Mouse (Mus musculus): ENCODE measurements at regions not wholly inside any gene's neighbourhood (a gene's known extent, or its start where the extent isn't known, plus 50 kb on each side); places are given as distances from the start of the nearest gene placed in this dataset.

DNA sequence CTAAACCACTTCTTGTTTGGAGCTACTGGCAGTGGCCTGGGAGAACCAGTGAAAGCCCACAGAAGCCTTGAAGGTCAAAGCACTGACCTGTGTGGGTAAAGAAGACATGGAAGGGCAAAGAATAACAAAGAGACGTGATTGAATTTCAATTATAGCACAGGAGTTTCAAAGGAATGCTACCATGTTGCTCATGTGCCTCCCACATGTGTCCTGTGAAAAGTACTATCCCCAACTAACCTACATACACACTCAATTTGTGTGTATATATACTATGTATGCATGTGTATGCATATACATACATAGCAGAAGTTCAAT lies 110.0 kb downstream of the Ccdc71l start:
- DNase-seq (ENCODE audit: low spot score in 2 of 2): no peak

DNA sequence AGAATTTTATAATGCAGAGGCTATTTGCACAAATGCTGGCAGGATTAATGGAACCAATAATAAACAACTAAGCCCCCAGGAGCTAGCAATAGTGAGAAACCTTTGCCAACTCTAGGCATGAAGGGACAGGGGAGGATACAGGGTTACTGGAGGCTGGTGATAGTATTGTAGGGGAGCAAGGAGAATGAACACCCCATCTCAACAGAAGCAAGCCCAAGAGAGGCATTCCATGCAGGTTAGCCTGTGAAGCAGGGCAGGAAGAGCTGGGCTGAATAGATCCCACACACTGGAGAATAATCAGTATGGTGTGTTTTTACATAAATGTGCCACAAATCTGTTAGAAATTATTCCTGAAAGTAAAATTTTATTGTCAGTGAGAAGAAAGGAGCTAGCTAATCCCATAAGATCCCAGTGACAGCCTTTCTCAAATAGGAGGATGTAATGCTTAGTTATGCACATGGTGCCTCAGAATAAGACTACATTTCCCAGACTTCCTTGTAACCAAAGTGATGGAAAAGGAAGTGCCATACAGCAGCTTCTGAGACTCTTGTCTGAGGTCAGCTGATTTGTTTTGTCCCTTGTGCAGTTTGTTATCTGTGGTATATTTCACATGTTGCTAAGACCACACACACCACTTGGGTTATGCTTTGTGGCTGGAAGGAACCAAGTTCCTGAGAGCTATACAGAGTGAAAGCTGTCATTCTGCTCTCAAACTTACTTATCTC lies 111.1 kb downstream of the Ccdc71l start:
- no peak for DNase-seq (ENCODE audit: low spot score in 2 of 2)

DNA sequence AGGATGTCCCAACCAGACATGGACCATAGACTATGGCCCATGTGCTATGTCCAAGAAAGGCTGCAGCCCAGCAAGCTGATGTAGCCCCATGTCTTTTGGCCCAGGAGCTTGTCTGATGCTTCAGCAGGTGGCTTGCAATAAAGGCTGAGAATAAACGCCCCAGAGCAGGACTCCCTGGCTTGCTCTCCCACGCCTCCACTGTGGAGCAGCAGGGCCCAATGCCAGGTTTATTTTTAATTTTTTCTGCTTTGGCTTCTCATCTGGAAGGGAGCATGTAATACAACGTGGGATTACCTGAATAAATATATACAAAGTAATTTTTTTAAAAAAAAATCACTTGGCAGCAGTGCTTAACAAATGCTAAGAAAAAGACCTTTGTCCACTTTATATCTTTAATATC lies 125.7 kb downstream of the Ccdc71l start:
- DNase-seq (ENCODE audit: low spot score in 2 of 2): peak in 1 of 2 experiments; percentile 19

DNA sequence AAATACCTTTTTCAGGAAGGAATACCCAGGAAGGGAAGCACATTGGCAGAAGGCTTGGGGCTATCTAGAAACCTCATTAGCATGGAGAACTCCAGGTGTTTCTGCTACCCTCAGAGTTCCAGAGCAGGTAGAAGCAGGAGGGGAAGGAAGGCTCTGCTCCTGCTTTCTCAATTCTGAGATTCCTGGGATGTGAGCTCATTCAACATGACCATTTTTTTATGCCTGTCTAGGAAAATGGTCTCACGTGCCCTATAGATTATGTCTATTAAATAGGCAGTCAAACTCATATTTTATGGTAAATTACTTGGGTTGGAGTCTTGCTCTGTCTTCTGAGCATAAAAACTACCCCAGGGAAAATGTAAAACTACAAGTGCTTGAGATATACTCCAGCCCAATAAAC lies 130.2 kb downstream of the Ccdc71l start:
- no peak for DNase-seq (ENCODE audit: low spot score in 2 of 2)

DNA sequence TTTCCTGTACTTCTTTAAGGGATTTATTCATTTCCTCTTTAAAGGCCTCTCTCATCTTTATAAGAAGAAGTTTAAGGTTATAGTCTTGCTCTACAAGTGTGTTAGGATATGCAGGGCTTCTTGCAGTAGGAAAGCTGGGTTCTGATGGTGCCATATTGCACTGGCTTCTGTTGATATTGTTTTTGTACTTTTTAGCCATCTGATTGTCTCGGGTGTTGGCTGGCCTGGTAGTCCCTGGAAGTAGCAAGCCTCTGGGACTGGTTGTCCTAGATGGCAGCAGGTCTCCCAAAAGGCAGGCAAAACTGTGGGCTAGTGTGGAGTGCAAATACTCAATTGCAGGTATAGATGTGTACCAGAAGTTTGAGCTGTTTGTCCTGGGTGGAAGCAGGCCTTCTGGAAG lies 147.1 kb downstream of the Ccdc71l start:
- DNase-seq (ENCODE audit: low spot score in 2 of 2): no peak

DNA sequence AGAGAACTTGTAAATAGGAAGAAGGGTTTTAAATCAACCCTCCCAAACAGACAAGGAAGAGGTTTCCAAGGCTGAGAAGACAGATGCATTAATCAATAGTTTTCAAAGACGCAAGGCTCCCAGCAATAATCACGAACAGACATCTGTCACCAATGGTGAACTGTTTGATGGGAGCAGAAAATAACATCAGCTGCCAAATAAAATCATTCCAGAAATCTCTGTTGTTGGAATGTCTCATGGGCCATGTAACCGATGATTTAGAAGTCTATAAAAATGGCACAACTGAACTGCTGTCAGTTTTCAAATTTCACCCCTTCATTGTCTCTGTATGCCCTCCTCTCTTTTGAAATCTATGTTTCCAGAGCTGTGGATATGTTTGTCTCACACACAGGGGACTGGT lies 152.7 kb downstream of the Ccdc71l start:
- DNase-seq (ENCODE audit: low spot score in 2 of 2): no peak

DNA sequence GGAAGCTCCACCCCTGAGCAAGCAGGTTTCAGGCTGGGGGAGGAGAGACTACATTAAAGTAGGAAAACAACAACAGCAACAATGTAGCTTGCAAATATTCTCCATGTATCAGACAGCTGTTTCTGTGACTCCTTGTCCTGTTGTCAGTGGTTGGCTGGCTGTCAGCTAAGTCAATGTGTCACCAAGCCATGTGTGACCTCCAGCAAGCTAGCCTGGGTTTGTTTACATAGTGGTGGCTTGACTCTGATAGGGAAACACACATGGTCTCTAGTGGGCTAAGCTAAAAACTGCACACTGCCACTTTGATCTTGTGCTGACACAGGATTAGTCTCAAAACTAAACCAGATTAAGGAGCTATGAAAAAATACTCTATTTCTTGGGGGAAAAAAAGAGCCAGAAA lies 155.1 kb downstream of the Ccdc71l start:
- no peak for DNase-seq (ENCODE audit: low spot score in 2 of 2)

DNA sequence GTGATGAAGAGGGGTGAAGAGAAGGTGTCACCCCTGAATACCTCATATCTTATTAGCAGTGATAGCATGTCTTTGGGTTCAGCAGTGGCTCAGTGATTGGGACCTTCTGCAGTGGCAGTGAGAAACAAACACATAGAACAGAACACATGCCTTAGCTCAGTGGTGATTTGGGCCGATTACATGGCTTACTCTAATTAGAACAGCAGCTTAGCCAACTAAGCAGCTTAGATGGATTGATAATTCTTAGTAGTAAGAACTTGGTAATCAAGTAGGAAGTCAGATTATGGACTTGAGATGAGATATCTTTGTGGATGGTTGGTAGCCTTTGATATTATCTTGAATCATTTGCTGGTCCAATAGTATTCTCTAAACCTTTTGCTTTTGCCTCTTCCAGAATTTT lies 167.0 kb downstream of the Ccdc71l start:
- no peak for DNase-seq (ENCODE audit: low spot score in 2 of 2)

DNA sequence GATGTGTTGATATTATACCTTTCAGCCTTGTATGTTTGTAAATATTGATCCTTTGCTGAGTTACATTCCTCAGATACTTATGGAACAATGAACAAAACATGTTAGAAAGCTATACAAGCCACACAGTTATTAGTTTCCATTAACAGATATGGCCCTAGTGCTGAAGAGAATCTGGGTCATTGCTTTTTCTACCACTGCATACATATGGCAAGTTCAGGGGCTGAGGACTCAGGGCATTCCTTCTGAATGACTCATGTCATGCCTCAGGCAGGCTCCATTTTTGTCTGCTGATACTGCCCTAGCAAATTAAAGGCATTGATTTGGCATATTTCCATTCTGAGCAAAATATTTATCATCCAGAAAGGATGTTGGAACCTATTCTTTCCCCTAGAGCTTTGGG lies 167.9 kb downstream of the Ccdc71l start:
- DNase-seq (ENCODE audit: low spot score in 2 of 2): no peak

DNA sequence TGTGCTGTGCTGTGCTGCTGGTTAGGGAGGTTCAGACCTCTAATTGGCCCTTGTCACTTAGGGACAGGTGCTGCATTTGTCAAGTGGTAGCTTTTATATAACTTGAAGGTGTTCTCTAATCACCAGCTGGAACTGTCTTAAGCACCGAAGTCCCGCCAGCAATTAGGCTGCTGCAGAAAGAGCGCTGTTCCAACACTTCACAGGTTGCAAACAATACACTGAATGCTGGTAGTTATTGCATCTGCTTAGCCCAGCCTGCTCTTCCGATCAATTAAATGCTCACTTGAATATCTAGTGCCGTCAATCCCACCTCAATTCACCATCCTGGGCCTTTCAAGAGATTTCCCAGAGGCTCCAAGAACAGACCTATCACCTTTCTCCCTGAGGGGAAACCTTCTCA lies 175.3 kb downstream of the Ccdc71l start:
- DNase-seq (ENCODE audit: low spot score in 2 of 2): no peak

DNA sequence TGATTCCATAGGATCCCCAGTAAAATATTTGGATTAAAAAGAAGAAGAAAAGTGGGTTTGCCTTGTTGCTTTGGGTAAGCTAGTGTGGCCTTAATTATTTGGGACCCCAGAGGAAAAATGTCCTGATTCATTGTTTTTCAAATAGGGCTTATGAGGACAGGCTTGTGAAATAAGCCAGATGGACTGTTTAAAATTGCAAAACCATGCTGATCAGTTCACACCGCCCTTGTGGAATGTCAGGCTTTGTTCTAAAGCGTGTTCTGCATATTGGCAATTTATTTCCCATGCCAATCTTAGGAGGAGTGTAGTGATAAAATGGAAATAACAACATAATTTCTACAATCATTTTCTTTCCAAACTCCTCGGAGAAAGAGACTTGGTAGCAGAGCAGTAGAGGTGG lies 189.3 kb downstream of the Ccdc71l start:
- no peak for DNase-seq (ENCODE audit: low spot score in 2 of 2)

DNA sequence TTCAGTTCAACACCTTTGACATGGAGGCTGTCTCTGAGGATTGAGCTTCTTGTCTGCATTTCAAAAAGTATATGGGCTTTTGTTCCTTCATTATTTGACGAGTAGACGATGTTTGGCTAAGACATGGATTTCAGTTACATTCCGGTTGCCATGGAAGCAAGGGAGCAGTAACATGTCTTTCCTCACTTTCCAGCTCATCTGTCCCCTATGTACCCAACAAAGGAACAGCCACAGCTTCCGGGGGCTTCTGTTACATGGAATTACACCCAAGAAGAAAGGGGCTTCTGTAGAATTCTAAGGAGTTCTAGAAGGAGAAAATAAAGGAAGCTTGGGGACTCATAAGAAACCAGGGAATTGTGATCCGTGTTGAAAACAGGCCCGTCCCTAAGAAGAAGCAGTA lies 202.8 kb downstream of the Ccdc71l start:
- DNase-seq (ENCODE audit: low spot score in 2 of 2): no peak

DNA sequence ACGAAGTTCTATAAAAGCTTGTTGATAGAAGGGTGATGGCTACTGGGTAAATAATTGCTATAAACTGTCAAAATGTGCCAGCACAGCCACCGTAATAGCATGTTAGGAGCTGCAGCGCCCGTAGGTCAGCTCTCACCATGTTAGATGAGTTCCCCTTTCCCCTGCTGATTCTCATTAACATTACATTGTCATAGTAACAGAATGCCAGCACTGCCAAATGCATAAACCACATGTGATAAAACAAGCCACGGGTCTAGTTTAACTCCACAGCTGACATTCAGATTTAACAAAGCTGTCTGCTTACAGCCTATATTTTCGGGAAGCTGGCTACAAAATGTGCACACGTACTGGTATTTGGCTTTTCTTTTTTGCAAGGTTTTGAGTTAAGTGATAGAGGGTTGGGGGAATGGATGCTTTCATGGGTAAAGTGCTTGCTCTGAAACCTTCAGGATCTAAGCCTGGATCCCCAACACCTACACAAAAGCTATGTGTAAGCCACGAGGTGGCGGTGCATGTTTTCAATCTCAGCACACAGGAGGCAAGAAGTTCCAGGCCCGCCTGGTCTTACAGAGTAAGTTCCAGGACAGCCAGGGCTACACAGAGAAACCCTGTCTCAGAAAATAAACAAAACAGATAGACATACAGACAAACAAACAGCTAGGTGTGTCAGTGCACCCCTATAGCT lies 217.1 kb upstream of the Nampt start:
- peak in 1 of 2 experiments; percentile 2 for DNase-seq (ENCODE audit: low spot score in 2 of 2)

DNA sequence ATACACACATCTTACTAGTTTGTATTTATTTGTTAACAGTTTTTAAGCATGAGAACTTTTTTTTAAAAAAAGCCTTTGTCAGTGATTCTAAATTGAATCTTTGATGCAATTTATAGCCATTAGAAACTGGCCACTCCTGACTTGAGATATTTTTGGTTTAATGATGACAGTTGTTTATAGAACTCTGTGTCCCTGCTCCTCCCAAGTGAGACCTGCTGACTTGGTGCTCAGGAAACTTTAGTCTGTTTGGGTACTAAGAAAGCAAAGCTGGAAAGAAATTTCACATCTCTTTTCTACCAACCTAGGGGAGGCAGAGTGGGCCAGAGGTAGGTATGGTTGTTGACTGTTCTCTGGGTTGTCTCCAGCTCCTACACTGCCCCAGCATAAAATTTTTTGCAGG lies 214.0 kb upstream of the Nampt start:
- no peak for DNase-seq (ENCODE audit: low spot score in 2 of 2)

DNA sequence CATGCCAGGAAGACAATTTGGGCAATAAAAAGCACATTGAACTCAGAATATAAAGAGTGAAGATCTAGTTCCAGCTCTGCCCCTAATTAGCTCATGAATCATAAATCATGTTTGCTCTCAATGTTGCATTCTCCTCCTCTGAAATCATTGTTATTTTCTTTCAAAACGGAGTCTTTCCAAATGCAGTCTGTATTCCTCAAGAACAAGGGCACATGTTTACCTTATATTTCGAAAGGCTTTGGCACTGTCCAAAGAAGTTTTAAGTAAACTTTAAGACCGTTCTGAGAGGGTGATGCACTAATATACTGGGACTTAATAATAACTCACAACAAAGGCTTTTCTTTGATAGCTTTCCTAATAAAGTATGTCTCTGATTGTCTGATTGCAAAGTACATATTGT lies 204.3 kb upstream of the Nampt start:
- DNase-seq (ENCODE audit: low spot score in 2 of 2): no peak

DNA sequence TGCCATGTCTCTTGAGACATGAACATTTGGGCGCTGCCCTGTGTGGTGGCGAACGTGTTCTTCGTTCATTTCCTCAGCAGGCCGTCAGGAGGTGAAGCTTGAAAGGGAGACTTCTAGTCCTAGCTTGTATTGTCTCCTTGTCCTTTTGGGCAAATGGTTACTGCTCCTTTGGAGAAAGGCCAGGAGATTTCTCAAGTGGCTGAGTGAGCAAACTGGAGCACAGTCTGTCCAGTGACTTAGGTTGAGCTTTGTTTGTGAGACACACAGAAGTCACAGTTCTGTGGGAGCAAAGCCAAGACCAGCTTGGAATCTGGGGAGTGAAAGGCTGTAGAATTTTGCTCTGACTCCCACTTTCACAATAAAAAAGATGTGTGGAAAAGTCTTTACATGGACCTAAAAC lies 203.3 kb upstream of the Nampt start:
- DNase-seq (ENCODE audit: low spot score in 2 of 2): no peak

DNA sequence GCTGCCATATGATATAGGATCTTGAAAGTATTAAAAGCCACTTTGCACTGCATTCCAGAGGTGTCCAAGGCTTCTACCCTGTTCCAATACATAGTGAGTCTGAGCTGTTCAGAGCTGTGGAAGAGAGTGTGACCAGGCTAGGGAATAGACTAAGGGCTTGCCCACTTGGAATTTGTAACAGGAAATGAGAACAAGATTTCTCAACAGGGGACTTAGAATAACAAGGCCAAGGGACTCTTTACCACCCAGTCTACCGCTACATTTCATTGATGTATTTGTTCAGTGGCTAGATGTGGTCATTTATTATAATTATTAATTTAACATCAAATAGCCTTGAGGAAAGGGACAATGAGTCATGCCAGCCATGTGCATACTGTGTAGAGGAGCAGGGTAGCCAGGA lies 202.3 kb upstream of the Nampt start:
- DNase-seq (ENCODE audit: low spot score in 2 of 2): no peak

DNA sequence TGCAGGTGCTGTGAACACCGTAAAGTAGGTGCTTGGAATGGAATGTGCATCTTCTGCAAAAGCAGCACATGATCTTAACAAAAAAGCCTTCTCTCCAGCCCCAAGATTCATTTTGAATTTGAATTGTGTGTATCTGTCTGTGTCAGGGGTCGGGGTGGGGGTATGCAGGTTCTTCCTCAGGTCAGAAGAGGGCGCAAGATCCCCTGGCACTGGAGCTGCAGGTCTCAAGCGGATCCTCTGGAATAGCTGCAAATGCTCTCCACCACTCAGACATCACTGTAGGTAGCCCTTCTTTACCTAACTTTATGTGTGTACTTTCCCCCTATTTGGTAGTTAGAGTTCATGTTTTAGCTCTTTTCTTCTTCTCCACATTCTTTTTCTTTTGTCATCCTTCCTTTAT lies 199.5 kb upstream of the Nampt start:
- no peak for DNase-seq (ENCODE audit: low spot score in 2 of 2)

DNA sequence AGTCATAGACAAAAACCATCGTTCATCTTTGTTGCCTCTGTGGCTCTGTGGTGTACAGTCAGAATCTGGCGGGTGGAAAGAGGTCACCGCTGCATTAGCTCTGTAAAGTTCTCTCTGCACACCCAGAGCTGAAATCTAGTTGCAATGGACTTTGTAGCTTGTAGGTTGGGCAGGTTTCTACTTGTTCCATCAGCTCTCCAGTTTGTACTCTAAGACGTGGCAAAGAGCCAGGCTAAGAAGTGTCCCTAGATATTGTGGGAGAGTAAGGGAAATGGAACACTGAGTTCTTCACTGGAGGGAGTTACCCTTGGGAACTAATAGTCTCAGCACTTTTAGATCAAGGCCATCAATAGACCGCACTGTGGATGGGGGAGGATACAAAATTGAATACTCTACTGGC lies 197.6 kb upstream of the Nampt start:
- DNase-seq (ENCODE audit: low spot score in 2 of 2): no peak

DNA sequence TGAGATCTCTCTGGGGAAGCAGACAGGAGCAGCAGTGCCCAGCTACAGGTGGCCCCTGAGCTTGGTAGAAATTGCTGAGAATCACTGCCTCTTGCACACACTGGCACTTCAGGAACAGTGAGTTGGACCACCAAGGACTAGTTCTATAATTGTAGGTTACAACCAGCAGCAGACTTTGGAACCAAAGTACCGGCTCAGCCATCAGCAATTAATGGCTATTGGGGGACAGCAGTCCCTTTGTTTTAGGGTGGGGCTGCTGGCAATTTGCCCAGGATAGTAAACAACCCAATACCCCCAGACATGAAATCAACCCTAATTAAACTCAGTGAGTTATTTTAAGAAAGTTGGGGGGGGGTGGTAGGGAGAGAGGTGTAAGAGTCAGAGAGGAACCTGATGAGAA lies 190.8 kb upstream of the Nampt start:
- no peak for DNase-seq (ENCODE audit: low spot score in 2 of 2)

DNA sequence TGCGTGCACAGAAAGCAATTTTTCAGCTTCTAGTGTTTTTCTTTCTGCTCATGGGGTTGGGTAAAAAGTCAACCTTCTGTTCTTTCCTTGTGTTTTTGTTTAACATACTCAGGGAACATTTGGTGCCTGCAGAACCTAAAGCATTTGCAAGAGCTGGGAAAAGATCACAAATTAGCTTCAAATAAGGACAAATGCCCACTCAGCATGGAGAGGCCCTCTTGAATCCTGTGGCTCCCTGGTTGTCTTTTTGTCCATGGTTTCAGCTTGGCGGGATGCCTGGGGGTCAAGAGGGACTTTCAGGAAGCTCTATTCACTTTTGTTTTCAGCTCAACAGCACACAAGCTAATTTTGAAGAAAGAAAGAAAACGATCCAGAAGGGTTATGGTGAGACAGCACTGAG lies 186.4 kb upstream of the Nampt start:
- DNase-seq (ENCODE audit: low spot score in 2 of 2): peak in 1 of 2 experiments; percentile 7

DNA sequence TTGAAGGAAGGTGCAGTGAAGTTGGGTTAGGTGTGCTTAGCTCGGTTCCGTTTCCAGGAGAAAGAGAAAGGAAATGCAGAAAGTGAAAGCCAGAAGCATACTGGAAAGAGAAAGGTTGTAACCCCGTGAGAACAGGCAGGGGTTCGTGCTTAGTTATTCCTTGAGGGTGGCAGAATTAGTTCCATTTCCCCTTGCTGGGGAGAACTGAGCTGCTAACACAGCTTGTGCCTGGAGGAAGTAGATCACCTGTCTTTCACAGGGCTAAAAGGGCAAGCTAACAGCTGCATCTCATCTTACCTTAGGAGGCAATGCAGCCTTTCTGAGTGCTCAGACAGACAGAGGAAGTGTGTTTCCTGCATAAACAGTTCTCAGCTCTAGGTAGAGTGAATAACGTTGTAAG lies 184.3 kb upstream of the Nampt start:
- DNase-seq (ENCODE audit: low spot score in 2 of 2): no peak

DNA sequence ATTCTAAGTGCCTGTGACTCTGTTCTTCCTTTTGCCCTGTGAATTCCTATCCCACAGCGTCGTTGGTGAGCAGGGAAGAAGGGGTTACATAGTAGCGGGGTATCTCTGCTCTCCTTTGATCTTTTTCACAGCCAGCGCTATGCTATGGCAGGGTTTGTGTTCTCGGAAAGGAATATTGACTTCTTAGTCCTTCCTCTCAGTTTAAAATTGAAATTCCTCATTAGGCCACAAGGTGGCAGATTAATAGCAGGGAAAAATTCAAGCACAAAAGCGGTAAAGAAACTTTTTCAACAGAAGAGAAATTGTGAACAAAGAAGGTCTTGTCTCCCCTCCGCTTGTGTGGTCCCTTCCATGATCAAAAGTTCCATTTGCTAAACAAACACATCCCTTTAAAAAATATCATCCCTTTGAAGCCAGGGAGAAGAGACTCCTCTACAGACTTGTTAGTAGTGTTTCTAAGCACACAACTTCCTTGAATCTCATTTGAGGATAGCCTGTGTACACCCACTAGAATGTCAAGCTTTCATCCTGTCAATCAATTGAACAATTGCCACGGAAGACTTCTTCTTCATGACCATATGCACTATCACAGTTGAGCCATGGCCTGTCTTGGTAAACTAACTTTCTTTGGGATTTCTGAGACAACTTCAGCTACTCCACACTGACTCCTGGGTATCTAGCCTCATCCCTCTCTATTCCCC lies 181.8 kb upstream of the Nampt start:
- DNase-seq (ENCODE audit: low spot score in 2 of 2): peak; percentile 3 to 13
